Mouse (Mus musculus) urinary bladder, postnatal 36 days (tissue): Measurements from ENCODE around the gene Gpalpp1.
A peak's percentile ranks its signal among the peaks of the same experiment; 100 is the strongest.

Experiments
- DNase-seq, 2 experiments: peaks; one replicate each; pipeline ENCODE4 v3.0.0; 2022; ENCODE audit warnings: low spot score in 2 of 2, mixed read lengths in 1 of 2

The Gpalpp1 gene

DNA sequence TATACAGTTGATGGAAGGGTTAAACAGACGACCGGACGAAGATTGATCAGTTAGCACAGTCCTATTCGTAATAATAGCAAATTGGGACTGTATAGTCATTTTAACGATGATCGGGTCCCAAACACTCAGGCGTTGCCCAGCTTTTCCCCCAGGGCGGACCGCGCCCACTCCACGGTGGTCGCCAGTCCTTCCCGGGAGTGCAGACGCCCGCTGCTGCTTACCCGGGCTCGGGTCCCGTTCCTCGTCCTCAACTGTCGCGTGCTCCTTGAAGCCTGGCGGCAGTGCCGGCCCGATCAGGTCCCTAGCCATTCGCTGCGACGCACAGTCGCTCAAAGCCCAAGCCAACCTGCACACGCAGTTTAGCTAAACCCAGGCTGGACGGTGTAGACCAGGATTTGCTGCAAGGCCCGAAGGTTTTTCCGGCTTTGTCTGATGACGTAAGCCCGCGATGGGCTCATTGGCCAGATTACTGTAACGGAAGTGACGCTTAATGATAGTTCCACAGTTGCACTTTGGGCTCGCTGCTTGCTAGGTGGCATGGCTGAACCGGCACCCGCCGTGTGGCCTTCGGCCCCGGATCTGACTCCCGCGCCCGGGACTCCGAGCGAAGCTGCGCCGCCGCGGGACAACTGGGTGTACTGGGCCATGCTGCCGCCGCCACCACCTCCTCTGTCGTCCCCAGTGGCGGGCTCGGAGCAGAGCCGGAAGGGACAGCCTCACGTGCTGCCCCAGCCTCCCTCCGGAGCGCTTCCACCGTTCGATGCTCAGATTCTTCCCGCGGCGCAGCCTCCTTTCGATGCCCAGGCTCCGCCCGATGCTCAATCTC is at the start of gene Gpalpp1, which contains the start of gene Nufip1:
TSS of gene Gpalpp1 (minus strand) at position 365 of the 826 bp plus-strand sequence.
TSS of gene Nufip1 (plus strand) at position 496 of the 826 bp plus-strand sequence.
- peak; percentile 77 to 89 for DNase-seq

GRCm38 (mm10) chr14:76158192-76158785 is 47.7 kb upstream of the Gpalpp1 start:
- DNase-seq, result no peak

DNA sequence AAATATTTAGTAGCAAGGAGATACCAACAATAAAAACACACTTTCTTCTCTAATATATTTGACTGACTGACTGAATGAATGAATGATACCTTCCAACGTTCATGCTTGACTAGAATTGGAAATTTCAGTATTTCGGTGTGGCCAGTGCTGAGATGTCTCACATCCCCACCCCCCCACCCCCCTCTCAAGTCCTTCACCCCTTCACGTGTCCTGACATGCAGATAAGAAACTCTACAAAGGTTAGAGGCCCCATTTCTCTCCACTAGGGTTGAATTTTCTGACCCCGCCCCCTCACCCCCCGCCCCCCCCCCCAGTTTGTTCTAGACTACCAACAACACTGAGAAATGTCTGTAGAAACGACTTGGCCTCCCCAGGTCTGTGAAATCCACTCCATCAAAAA is 43.3 kb upstream of the Gpalpp1 start:
- no peak for DNase-seq

- DNase-seq, result no peak
Measured at GRCm38 (mm10) chr14:76153003-76153675, 42.6 kb upstream of the Gpalpp1 start.

GRCm38 (mm10) chr14:76152162-76153002 is 41.8 kb upstream of the Gpalpp1 start:
- peak; percentile 89 to 92 for DNase-seq

- no peak for DNase-seq
Measured at GRCm38 (mm10) chr14:76151820-76152161, 41.2 kb upstream of the Gpalpp1 start.

- DNase-seq, result no peak
Measured at GRCm38 (mm10) chr14:76151011-76151410, 40.5 kb upstream of the Gpalpp1 start.

DNA sequence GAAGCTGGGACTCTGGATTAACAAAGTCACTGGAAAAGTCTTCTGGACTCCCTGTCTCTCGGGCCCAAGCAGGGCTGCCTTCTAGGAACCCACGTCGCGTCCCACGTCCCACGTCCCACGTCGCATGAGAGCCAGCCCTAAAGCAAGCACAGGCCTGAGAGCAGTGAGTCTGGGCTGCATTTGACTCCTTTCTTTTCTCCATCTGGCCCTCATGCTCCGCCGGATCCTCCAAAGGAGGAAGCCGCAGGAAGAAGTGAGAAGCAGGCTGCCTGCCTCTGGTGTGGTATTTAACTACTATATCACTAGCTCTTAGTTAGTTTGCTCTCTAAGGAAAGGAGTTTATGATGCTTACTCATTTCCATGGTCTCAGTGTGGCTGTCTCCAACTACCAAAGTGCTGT is 39.9 kb upstream of the Gpalpp1 start:
- DNase-seq, result no peak

- DNase-seq, result peak; percentile 57 to 87
Measured at GRCm38 (mm10) chr14:76149531-76150179, 39.1 kb upstream of the Gpalpp1 start.

DNA sequence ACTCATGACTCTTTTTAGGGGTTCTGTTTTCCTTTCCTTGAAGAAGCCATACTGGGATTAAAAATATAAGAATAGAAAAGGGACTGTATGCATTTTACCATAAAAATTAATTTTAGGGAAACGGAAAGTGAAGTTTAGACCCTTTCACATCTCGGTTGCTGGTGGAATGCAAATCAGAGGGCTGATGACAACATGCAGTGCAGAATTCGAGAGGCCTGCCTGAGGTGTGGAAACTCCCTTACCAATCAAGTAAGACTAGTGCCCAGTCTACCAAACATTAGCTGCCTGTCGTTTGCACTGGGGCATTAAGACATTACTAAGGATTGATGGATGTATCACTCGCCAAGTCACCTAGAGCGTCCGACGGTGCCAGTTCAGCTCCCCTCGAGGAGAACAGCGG is 37.7 kb upstream of the Gpalpp1 start:
- no peak for DNase-seq

- no peak for DNase-seq
Measured at GRCm38 (mm10) chr14:76147061-76147460, 36.5 kb upstream of the Gpalpp1 start.

GRCm38 (mm10) chr14:76145868-76146267 is 35.3 kb upstream of the Gpalpp1 start:
- DNase-seq, result no peak

GRCm38 (mm10) chr14:76145248-76145647 is 34.7 kb upstream of the Gpalpp1 start:
- no peak for DNase-seq

DNA sequence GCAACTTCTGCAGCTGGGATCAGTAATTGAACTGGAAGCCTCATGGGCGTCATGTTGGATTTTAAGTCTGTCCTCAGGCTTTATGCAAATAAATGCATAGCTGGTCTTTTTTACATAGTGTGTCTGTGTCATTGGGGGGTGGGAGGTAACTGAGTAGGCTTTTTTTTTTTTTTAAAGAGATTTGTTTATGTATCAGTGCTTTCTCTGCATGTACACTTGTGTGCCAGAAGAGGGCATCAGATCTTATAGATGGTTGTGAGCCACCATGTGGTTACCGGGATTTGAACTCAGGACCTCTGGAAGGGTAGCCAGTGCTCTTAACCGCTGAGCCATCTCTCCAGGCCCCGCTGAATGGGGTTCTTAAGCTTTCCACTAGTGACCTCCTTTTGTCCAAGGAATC is 24.4 kb upstream of the Gpalpp1 start:
- DNase-seq, result no peak

DNA sequence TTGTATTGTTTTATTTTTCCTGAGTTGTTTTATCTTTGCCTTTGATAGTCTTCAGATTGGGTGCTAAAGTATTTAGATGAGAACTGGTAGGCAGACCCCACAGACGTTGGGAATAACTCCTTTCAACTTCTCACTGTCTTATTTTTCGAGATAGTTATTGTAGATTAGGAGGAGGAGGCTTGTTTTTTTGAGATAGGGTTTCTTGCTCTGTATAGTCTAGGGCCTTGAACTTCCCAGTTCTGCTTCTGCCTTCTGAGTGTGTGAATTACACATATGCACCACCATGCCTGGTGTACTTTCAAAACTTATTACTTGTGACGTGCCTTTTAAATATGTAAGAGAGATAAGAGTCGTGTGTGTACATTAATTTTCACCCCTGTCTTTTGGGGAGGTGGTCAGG is 17.6 kb upstream of the Gpalpp1 start:
- DNase-seq, result no peak

DNA sequence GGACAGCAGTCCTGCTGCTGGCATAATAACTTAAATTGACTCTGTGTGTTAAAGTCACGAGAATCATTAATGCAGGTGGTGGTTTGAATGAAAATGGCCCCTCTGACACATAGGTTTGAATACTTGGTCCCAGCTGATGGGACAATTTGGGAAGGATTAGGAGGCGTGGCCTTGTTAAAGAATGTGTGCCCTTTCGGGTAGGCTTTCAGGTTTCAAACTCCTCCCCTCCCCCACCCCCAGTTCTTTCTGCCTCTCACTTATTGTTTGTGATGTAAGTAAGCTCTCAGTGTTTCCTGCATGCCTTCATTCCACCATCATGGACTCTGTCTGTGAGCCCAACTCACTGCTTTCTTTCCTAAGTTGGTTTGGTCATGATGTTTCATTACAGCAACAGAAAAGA is 16.8 kb upstream of the Gpalpp1 start:
- no peak for DNase-seq

DNA sequence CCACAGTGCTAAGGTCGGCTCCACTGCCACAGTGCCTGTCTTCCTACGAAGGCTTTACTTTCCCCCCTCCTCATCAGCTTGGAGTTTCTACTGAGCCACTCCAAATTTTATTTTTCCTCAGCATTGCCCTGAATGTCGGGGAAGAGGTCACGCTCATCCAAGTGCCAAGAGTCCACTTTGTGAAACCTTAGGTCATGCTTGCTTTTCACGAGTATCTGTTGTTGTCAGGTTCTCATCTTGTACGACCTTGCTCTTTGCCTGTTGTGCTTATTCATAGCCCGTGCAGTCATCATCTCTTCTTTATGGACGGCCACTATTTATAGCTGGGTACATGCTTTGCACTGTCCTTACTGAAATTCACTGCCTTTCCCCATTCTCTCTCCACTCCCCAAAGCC is 12.1 kb upstream of the Gpalpp1 start:
- DNase-seq, result no peak

DNA sequence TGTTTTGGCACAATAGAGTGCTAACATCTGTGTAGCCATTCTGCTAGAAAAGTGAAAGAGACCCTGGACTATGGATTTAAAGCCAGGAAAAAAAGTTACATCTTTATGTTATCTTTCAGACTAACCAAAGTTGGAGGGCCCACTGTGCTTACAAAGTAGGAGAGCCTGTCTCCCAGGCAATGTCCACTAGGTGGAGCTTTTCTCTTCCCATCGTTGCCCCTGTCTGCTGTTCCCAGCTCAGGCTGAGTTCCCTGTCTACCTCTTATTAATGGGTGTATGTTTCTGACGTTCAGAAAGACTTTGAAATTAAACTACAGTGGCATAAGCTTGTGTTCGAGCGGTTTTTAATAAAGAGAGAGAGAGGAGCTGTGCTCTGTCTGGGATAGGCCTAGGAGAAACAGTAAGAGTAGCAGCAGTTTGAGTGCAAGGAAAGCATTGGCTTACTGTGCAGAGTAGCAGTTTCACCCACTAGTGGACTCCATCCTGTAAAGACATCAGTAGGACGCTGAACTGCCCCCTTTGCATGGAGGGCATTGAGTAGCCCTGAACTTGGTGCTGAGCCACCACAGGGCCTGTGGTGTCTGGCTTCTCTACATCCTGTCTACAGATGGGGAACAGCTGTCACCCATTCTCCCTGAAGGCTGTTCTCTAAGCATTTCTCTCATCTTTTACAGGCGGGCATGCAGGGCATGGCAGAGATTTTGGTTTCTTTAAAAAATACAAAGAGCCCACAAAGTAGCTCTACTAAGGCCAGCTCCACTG is 11.5 kb upstream of the Gpalpp1 start:
- DNase-seq, result peak in 1 of 2 experiments; percentile 16

GRCm38 (mm10) chr14:76120472-76120871 is 9.9 kb upstream of the Gpalpp1 start:
- DNase-seq, result no peak

DNA sequence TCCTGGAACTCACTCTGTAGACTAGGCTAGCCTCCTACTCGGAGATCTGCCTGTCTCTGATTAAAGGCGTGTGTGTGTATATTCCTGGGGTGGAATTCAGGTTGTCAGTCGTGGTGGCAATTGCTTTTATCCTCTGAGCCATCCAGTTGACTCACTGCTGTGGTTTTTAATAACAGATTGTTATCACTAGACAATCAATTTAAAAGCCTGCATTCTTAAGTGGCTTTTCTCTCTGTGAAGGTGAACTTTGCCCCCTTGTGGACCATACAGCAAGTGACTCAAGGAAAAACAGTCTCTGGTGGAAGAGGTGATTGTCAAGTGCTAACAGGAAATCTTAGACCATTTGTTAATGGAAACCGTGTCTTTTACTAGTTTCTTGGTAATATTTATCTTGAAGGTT is 8.4 kb upstream of the Gpalpp1 start:
- DNase-seq, result no peak

- no peak for DNase-seq
Measured at GRCm38 (mm10) chr14:76115744-76116143, 5.2 kb upstream of the Gpalpp1 start.
